Mouse (Mus musculus): ENCODE results near the gene Gm10300.

DNA sequence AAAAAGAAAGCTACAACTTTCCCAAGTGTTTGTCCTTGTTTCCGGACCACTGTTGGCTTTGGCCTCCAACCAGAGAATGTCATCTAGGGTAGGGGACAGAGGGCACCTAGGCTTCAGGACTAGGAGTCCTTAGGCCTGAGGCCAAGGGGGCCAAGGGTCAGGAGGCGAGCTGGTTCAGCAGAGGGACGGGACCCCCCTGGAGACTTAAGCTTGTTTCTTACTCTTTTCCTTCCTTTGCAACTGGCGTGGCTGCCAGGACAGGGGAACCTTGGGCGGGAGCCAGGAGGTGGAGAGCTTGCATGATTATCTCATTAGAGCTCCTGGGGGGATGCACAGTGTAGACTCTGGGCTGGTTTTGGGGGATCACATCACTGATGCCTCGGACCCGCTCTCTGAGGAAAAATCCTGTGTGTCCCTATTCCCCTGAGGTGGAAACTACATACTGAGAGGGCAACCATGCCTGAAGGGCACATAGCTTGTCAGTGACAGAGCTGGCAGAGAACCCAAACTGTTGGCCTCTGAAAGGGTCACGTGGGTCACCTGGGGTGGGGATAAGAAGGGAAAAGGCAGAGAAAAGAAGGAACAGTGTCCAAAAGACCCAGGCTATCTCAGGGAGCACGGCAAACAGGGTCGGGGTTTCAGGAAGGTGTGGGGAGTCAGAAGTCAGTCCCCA lies 8.3 kb upstream of the Gm10300 start:
- TF ChIP-seq CTCF (IDR thresholded peaks at IDR 0.05; ENCODE audit: low read depth, low read length) (no peak), POLR2A (IDR thresholded peaks at IDR 0.05; ENCODE audit: borderline replicate concordance, low read depth, low read length) (no peak)

Data from bone marrow macrophage, adult 2 months (primary cell).